Mouse (Mus musculus): ENCODE measurements at regions not wholly inside any gene's neighbourhood (a gene's known extent, or its start where the extent isn't known, plus 50 kb on each side); places are given as distances from the start of the nearest gene placed in this dataset.

DNA sequence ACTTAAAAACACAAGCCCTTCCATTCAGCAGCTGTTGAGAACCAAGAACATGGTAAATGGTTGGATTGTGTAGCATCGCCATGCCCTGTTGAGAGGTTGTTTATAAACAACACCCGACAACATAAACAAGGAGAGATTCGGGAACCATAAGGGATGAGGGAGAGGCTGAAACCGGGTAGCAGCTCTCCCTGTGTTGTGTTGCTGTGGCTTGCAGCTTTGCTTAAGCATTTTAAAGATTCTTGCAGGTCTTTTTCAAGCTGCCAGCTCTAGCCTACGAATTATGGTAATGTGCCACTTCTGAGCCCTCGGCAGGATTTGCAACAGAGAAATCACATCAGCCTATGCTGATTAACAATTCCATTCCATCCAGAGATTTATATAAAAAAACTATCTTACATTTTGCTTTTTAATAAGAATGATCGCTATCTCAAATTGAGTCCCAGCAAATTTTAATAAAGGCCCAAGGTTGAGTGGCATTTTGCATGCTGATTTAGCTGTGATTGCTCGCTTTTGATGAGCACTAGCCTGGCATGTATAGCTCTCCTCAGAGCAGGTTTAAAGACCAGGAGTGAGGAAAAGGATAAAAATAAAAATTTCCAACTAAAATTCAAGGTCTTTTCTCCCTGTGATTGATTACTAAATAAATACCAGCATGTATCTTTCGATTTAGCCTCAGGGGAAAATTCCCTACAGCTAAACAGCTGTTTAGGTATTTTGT is 445.7 kb upstream of the 4930412O13Rik start:
- no peak for DNase-seq (ENCODE audit: low spot score in 2 of 2)

DNA sequence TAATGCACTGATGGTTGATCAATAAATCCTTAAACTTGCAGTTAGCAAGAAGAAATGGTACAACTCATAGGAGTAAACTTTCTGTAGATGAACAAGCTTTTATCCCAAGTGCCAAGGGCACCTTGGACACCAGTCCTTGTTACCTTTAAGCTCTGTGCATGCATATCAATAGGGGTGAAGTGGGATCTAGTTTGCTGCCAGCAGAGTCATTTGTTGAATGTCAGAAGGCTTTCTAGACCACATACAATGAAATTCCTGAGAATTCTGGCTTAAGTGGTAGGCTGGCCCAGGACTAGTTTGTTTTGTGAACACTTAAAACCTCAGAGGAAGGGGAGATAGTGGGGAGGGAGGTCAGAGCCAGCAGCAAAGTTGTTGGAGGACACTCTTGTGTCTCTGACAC is 437.9 kb upstream of the 4930412O13Rik start:
- DNase-seq (ENCODE audit: low spot score in 2 of 2), result no peak

DNA sequence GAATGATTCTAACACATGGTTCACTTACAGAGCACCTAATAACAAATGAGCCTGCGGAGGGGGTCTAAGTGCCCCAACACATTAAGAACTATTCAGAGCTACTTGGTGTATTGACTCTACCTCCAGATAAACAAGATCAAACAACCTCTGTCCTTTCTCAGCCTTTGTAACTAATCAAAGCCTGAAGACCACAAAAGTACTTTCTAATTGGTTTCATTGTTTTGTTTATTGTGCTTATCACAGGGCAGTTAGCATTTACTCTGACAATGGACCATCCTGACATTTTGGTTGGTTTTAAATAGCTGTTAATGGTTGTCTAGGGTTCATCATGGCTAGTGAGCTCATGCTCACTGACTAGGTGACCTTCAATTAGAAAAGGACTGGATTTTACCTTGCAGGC is 435.2 kb upstream of the 4930412O13Rik start:
- no peak for DNase-seq (ENCODE audit: low spot score in 2 of 2)

DNA sequence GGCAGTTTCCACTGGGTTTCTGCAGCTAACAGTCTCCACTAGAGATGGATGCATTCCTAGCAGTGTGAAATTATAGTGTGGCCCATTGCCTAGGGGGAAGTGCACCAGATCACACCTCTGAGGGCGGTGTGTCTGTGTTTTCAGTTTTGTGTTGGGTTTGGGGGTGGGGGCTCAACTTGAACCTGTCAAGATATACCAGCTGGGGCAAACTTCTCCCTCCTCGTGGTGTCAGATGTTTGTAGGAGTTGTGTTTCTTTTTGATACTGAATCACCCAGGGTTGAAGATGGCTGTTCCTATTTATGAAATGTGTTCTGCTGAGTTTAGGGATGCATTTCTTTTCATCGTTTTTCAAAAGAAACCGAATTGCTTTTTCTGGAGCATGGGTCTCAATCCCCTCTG is 416.6 kb upstream of the 4930412O13Rik start:
- no peak for DNase-seq (ENCODE audit: low spot score in 2 of 2)

DNA sequence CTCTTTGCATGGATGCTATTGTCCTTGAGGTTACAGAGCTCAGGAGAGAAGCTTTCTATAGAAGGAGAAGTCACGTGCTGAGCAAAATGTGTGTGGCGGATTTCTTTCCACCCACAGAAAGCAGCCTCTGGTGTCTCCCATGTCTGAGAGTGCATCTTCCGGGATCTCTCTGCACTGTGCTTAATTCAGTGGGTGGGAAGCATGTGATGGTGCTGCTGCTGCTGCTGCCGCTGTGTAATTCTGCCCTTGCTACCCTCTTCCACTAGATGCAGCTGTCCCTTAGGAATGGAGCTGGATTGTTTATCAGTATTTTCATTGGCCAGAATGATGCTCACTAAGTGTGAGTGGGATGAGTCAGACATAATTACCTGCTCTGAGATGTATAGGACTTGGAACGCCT is 416.2 kb upstream of the 4930412O13Rik start:
- DNase-seq (ENCODE audit: low spot score in 2 of 2), result no peak

DNA sequence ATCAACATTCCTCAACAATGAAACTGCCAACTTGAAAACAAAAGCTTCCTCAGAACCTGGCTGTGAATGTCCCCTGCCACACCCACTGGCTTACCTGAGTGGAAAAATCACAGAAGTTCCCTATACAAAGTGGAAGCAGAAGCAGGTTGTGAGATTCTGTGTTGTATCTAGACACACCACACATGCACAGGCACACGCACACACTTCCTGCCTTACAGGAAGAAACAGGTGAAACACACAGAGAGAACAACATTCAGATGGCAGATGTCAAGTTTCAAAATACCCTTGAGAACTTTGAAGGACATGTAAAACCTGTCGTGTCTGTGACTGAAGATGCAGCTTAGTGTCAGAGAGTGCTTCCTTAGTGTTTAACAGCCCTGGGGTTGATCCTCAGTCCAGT is 413.5 kb upstream of the 4930412O13Rik start:
- DNase-seq (ENCODE audit: low spot score in 2 of 2), result no peak

DNA sequence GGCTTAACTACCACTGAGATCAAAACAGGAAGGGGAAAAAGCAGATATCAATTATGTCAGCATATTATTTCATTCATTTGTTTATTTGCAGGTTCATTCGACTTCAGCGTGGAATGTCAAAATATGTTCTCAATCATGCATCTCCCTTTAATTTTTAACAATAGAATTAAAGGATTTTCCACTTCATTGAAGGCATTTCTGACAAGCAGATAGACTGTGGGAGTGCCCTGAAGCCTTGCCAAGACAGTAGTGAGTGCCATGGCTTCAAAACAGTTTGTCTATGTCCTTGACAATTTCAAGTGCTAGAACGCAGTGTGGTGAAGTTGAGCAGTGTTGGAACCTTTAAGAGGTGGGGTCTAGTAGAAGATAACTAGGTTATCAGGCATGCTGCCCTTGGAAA is 412.4 kb upstream of the 4930412O13Rik start:
- DNase-seq (ENCODE audit: low spot score in 2 of 2), result no peak

DNA sequence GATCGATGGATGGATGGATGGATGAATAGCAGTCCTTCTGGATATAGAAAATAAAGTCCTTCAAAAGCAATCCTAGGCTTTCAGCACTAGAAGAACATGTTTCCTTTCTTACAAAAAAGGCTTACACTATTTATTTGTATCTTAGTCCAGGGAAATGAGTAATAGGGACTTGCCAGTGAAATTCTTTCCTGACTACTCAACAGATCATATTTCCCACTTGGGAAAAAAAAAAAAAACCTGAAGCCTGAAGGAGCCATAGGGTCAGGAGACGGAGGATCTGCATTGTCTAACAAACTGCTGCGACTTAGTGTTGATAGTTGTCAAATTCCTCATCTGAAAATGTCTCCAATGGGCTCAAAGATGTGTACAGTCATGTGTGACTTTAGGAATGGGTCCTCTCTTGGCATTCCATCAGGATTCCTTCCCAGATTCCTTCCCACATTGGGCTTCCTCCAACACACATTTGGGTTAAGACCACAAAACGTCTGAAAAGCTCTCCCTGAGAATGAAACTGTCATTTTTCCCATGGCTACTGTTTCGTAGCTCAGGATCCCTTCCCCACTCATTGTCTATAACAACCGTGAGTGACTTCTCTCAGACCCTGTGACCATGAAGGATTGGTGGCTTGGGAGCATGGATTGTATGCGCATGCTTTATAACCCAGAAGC is 399.2 kb upstream of the 4930412O13Rik start:
- no peak for DNase-seq (ENCODE audit: low spot score in 2 of 2)

DNA sequence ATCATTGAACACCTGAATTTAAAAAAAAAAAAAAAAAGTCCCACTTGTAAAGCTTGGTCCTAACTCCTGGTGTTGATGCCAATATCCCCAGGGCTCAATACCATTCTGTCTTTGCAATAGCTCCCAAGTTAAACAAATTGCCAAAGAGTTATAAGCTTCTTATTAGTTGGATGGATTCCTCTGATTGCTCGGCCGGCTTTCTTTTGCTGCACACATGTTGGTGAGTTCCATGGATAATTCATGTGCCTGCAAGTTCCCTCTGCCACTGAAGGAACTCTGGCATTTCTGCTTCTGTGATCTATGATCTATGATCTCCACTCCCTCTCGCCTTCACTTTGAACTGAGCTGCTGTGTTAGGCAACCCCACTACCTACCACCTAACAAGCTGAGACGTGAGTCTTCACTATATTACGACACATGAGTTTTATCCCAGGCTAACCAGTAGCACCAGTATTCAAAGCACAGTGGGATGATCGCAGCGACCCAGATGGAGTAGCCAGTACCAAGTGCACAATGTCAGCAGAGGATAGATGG is 393.6 kb upstream of the 4930412O13Rik start:
- DNase-seq (ENCODE audit: low spot score in 2 of 2), result no peak

DNA sequence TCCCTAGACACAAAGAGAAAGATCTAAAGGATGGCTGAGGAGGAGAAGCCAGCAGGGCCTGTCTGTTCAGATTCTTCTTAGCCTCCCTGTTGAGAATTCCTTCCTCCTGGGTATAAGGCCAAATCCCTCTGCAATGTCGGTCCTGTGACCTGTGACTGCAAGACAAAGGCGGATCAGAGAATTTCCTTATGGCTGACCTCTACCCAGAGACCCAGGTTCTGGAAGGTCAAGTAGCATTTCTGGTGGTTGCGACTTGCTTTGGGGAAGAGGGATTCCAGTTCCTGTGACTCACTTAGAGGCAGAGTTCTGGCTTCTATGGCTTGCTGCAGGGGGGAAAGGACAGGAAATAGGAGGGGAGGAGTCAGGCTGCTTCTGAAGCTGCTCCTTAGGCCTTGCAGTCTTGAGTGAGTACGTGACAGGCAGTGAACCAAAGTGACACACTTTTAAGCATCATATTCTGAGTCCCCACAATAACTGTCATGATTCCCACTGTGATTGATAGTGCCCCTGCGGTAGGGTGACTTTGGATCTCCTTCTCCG is 387.4 kb upstream of the 4930412O13Rik start:
- no peak for DNase-seq (ENCODE audit: low spot score in 2 of 2)

DNA sequence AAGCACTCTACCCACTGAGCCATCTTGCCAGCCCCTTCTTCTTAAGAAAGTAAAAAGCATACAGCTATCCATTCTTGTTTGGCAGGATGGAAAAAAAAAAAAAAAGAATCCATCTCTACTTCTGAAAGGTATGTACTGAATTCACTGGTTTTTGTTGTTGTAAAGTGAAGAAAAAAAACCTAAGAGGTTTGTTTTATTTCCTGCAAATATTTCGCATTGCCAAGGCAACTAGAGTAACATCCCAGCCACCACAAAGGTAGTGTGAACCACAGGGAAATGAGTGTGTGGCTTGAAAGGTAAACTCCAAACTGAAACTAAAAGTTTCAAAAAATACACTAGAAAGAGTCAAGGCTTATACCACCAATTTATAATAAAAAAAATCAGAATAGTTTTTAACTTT is 361.0 kb upstream of the 4930412O13Rik start:
- DNase-seq (ENCODE audit: low spot score in 2 of 2), result no peak

DNA sequence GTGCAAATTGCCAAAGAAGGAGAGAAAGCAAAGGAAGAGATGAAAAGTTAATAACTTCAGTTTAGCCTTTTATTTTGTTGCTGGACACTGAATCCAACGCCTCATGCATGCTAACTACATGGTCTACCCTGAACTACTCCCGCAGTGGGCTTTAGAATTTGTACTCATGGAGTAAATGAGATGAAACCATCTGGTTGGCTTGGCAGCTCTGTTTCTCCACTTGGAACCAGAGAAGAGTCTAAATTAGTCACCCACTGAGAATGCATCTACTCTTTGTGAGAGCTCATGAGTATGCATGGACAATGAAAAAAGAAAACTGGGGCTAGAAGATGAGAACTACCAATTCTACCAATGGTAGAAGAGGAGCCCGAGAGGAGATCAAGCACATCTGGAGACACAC is 355.1 kb upstream of the 4930412O13Rik start:
- DNase-seq (ENCODE audit: low spot score in 2 of 2), result no peak

DNA sequence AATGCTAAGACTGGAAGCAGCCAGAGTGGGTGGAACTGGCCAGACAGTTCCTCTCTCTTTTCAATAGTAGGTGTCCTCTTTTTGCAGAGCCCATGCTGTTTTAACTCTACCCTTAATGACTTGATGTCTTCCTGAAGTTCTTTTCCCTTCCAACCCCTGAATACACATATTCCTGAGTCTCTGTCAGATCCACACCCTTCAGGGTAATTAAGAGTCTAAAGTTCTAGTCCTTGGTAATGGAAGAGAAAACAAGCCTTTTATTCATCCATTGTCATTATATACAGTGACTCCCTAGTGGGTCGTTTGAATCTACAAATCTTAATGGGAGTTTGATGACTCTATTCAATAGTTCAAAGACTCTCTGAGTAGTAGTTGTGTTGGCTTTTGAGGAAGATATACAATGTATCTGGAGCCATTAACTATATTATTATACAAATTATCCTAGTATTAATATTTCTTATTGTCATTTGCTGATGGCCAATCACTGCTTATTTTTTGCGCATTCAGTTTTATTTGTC is 345.9 kb upstream of the 4930412O13Rik start:
- no peak for DNase-seq (ENCODE audit: low spot score in 2 of 2)

DNA sequence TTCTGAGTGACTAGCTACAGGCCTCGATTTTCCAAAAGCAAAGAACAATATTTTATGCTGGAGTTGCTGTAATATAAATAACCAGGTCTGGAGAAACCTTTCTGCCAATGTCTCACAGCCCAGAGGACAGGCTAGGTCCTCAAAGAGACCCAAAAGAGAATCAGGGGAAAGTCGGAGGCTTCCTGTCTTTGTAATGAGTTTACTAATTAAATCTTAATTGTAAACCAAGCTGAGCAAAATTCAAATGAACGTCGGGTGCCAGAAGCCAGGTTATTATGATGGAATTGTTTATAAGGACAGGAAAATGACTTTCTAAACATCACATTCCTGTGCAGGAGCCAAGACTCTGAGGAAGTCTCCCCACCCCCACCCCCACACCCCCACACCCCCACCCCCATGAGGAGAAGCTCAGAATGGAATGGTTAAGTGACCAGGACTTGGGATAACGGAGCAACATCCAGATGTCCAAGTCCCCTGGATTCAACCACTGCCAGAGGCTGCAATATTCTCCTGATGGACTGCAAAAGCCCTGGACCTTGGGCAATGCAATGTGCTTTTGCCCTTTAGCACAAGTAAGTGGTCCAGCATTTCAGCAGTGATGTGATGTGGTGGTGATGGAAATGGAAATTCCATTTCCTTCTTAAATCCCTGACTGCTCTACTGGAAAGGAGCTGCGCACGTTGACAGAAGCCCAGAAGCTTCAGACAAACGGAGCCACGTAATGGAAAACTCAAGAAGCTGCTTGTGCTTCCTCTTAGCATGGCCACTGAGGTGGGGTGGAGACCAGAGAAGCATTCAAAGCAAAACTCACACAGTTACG is 333.1 kb upstream of the 4930412O13Rik start:
- no peak for DNase-seq (ENCODE audit: low spot score in 2 of 2)

DNA sequence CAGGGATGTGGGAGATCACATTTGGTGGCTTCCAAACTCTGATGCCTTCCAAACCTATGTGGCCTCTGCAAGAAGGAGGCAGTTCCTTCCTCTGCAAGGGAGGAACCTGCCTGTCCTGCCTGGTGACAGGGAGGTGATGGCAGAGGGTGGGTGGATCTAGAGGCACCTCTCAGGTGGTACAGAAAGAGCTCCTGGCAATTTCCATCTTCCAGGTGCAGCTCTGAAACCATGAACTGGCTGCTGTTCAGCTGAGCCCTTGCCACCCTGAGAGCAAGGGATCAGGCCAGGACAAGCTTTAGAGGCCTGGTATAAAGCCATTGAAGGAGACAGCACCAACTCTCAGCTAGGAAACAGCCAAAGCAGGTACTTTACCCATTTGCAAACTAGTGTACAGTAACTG is 327.7 kb upstream of the 4930412O13Rik start:
- DNase-seq (ENCODE audit: low spot score in 2 of 2), result no peak

DNA sequence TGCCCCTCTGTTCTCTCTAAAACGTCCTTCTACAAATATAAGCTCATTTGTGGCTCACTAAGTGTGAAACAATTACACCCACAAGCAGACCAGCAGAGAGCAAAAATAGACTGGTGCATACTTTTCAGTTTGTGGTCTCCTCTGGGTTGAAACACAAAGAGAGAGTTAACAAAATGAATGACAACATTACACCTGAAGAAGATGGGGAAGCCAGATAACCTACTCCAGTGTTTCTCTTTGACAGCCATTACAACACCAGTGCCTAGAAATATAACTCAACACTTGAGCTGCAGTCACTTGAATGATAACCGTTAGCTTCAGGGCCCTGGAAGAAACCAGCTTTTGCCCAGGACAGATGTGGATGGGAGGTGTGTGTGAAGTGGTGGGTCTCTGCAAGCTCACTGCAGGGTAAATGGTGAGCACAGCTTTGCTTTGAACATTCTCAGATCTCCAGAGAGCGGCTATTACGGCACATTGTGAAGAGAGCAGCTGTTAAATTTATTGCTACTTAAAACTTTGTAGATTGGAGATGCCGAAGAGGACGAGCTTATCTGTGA is 316.5 kb upstream of the 4930412O13Rik start:
- DNase-seq (ENCODE audit: low spot score in 2 of 2), result no peak

DNA sequence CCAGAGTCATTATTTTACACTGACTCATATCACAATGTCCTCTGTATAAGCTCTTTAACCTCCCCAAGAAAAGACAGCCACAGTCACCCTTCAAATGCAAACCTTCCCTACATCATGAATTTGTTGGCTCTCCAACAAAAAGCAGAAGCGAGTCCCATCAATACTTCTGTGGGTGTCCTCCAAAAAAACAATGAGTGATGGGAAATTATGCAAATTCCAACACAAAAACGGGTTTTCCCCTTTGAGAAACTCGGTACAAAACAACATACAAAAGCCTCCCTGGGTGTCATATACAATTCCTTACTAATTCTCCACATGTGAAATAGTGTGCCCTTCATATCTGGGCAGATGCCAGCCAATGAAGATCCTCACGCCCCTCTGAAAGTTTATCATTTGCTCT is 311.8 kb upstream of the 4930412O13Rik start:
- no peak for DNase-seq (ENCODE audit: low spot score in 2 of 2)

DNA sequence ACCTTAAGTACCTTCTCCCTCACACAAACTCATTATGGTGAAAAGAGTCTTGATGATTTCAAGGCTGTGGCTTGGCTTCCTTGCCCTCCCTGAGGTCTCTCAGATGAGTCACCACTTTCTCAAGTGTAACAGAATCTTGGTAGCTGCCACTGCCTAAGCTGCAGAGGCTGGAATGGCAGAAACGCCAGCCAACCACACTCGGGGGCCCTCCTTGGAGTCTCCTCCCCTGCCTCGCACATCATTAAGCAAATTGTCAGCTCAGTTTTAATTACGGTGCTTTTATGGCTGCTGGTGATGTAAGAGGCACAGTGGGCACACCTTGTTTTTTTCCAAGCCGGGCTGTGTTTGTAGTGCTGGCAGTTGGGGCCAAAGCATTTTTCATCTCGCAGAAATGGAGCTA is 306.9 kb upstream of the 4930412O13Rik start:
- no peak for DNase-seq (ENCODE audit: low spot score in 2 of 2)

DNA sequence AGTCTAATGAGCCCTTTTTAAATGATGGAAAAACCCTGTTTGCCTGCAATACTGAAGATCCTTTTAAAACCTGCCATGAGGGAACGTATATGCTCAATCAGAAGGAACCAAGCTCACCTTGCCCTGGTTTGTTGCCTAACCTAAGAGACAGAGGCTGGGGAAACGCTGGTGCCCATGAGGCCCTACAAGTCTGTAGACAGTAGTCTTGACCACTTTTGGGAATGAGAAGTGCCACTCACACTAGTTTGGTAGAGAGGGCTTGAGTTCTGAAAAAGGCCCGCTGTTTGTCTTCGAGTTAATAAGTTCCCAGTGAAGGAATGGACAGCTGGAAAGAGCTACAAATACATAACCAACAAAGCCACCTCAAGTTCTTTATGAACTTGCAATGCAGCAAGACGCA is 306.4 kb upstream of the 4930412O13Rik start:
- no peak for DNase-seq (ENCODE audit: low spot score in 2 of 2)

DNA sequence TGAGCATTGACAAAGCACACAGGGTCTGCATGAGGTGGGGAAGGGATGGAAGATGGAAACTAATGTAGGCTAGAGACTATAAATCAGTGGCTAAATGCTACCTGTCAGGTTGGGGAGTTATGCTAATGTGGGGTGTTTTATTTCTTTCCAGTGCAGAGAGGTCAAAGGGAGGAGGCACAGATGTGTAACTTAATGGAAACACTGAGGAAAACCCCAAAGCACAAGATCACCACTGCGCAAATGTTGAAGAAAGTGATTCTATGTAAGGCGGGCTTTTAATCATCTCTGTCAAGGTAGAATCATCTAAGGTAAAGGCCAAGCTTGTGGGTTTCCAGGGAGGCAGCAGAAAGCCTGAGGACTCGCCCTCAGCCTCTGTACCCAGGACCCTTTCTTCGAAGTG is 303.2 kb upstream of the 4930412O13Rik start:
- DNase-seq (ENCODE audit: low spot score in 2 of 2), result no peak

DNA sequence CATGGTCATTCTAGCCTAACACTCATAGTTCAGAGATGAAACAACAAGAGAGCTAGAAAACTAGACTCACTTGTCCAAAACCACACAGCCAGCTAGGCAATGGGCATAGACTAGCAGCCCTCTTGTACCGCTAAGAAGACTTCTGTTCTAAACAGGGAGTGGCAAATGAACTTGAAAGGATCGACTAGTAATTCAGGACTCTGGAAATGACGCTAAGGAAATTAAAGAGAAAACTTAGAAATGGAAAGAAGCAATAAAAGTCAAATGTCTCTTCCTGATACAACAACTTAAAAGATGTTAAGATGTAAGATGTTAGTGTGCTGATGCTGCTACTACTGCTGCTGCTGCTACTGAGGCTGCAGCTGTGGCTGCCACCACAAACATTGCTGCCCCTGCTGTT is 293.7 kb upstream of the 4930412O13Rik start:
- no peak for DNase-seq (ENCODE audit: low spot score in 2 of 2)

DNA sequence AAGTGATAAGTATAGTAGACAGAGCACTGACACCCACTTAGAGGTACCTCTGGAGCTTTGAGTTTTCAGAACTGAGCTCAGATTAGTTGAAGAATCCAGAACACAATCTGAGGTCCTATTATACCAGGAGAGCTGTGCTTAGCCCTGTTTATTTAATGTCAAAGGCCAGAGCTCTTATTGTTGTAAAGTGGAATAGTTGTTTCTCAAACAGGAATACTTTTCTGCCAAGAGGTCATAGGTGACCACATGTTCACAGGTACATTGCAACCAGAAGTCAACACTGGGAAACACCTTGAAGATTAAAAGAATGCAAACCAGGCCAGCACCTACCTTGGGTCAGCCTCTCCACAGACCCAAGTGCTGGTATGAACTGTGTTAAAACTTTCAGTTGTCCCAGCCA is 291.9 kb upstream of the 4930412O13Rik start:
- no peak for DNase-seq (ENCODE audit: low spot score in 2 of 2)

All from spleen, postnatal 10 days (tissue).